Mouse (Mus musculus) cerebellum, postnatal 14 days (tissue): Measurements from ENCODE around the gene Eif2d.
A peak's percentile ranks its signal among the peaks of the same experiment; 100 is the strongest.

Experiments
- DNase-seq, 2 experiments: peaks; one replicate each; pipeline ENCODE4 v3.0.0; 2021; ENCODE audit warnings: mixed read lengths in 2 of 2

Gene Eif2d

DNA sequence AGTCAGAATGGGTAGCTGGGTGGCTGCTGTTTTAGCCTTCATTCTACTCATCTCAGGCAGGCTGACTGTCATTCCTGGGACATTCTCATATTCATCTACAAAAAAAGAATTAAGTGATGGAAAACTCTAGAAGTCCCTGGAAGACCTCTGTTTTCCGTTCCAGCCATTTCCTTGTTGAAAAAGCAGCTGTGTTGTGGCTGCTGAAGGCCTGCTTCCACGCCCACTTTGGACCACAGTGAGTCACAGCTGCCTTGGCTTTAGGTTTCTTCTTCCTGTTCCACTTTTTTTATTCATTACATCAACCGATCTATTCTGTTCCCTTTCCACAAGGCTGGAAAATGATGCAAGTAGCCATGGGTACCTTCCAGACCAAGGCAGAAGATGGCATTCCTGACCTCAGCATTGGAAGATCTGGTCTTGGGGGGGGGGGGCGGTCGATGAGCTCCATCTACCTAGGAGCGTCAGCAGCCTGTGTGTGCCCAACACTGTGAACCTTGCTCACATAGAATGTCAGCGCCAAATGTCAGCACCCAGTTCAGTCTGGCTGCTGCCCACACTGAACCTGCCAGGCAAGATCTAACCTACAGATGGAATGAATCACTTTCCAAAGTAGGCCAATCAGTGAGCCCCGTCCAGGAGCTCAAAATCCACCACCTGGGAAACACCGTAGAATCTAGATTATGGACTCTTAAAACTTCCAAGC is 31.4 kb downstream of the Eif2d start:
- DNase-seq: no peak

DNA sequence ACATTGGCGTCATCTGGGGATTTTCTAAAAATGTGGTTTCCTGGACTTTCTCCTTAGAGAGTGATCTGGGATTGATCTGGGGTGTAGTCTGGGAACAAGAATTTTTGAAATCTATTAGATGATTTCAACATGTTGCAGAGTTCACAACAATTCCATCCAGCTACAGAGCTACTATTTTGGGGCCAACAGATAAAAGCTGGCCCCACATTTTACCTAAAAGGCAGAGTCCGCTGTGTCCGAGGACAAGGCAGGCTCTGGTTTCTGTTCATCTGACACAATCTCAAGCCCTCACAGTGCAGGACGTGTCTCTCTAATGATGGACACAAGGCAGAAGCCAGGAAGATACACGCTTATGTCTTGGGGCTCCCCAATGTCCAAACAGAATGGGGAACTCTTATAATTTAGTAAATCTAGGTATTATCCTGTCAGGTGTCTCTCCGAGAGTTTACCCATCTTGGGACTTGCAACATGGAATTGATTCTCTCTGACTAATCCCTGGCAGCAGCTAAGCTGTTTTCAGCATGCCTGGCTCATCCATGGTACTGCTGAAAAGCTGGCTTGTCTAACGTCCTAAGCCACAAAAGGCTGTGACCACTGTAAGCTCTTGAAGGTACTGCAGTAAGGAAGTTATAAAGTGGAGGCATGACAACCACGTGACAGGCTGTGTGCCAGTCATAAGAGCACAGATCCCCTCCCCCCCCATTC is 32.1 kb downstream of the Eif2d start:
- DNase-seq: no peak

DNA sequence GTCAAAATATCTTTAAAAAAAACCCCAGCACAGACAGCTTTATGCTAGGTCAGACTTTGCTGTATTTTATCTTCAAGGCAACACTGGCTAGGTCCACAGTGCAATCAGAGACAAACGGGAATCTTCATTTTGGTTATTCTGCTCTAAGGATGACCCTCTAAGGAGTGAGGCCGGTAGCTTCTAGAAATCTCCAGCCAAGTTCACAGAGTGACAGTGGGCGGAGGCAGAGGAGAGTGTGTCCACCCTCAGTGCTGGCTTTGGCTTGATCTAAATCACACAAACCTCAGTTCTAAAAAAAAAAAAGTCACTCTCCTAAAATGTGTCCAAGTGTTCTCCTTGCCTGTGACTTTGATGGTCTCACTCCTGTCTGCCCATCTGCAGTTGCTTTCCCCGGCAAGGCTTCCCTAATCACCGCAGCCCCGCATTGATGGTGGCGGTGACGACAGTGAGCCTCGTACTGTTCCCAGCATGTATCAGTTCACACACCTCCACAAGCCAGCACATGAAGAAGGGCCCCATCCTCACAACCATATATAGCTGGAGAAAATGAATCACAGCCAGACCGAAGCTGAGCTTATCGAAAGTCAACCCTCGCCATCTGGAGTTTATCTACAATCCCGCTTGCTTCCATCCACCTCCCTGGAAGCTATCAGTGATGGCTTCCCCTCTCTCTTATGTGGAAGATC is 33.0 kb downstream of the Eif2d start:
- no peak for DNase-seq

DNA sequence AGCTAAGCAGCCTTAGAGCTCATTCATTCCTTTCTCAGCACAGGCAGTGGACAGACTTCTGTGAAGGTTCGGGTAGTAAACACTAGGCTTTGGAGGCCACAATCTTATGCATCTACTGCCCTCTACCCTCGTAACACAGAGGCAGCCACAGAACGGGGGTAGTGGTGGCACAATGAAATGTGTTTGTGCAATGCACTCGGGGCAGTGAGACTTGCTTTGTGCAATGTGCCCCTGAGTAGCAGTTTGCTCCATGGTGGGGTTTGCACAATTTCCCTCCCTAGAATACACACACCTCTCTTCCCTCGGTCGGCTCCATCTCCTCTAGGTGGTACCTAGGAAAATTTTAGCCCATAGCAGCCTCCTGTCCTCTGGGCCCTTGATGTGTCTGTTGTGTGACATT is 34.0 kb downstream of the Eif2d start:
- DNase-seq: no peak

DNA sequence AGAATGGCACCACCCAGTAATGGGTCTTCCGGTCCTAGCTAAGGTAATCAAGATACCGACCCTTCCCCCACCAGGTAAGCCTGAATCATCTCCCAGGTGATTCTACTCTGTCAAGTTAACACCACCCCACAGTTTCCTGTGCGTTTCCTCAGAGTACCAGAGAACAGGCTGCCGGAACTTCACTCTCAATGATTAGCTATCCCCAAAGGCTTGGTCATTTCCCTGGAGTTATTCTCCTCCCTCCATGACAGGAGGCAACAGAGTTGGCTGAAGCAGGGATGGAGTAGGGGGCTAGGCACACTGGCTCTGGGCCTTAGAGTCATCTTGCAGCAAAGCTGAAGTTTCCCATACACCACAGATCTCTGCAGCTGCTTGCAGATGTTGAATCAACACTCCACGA is 34.9 kb downstream of the Eif2d start:
- no peak for DNase-seq

DNA sequence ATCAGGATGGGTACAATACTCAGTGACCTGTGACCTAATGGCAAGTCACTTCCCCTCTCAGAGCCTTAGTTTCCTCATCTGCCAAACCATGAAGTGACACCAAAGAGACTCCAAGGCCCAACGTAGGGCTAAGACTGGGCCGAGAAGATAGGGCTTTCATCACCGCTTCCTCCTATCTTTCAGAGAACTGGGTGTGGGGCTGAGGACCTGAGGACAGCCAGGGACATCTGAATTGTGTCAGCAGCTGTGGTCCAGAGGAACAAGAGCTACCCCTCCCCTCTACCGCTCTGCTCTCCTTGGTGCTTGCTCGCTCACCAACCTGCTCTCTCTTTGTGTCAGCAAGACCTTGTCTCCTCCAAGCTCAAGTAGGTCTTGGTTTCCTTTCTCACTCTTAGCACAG is 35.7 kb downstream of the Eif2d start:
- DNase-seq: no peak

DNA sequence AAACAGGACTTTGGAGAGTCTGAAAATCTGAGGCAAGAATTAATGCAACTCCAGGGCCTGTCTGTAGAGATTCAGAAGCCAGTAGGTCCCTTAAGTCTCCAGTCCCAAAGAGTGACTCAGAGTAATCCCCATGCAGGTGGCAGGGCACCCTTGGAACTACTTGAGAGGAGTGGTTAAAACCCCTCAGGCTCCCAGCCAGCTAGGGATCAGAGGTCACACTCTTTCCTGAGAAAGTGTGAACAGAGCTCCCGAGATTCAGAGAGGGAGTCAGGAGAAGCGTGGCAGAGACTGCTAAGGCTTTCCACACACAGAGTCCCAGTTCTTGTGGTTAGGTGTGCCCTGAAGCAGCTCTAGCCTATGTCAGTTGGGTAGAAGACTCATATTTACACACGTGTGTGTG is 40.8 kb downstream of the Eif2d start:
- no peak for DNase-seq

DNA sequence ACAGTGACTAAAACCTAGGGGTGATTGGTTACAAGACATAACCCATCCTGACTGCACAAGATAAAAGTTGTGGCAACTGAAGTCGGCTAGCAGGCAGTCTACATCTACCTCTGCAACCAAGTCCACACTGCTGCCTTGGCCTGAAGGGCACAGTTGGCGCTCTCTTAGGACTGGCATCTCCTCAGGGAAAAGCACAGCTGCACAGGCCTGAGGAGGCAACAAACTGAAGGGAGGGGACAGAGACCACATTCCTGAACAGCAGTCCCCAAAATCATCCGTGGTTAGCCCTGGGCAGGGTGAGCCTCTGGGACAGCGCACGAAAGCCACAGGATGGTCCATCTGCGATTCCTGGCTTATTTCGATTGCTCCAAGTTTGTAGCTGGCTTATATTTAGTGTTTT is 42.7 kb downstream of the Eif2d start:
- DNase-seq: no peak

DNA sequence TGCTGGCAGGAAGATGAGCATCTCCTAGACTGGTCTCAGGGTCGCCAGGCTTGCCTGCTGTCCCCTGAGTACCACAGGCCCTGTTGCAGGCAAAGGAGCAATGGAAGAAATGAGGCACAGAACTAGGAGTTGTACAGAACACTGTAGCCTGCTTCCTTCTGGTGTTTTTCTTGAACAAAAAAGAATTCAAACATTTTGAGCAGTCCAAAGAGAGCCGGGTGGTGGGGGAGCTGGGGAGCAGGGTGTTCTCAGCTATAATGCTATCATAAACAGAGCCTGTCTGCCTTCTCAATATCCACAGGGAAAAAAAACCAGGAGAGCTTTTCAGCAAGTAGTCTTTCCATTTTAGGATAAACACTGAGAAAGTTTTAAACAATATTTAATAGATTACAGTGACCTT is 43.1 kb downstream of the Eif2d start:
- DNase-seq: no peak

DNA sequence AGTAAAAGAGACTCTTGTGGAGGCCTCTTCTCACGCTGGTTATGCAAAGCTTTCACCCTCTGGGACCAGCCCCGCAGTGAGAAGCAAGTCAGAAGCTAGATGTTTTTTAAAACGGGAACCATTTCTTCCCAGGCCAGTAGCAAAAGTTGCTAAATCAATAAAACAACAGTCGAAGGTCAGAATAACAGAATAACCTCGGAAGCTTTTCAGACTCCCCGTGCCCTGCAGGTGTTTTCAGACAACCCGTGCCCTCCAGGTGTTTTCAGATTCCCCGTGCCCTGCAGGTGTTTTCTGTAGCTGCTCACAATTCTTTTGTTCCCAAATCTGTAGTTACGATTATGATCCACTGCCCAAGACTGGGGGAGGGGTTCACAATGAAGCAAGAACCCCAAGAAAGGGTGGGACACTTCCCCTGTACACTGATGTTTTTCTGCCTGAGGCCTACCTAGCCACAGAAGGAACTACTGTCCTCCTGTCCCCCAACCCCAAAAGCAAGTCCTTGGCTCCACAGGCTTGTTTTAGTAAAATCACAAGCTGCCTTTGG is 45.5 kb downstream of the Eif2d start:
- DNase-seq: no peak

DNA sequence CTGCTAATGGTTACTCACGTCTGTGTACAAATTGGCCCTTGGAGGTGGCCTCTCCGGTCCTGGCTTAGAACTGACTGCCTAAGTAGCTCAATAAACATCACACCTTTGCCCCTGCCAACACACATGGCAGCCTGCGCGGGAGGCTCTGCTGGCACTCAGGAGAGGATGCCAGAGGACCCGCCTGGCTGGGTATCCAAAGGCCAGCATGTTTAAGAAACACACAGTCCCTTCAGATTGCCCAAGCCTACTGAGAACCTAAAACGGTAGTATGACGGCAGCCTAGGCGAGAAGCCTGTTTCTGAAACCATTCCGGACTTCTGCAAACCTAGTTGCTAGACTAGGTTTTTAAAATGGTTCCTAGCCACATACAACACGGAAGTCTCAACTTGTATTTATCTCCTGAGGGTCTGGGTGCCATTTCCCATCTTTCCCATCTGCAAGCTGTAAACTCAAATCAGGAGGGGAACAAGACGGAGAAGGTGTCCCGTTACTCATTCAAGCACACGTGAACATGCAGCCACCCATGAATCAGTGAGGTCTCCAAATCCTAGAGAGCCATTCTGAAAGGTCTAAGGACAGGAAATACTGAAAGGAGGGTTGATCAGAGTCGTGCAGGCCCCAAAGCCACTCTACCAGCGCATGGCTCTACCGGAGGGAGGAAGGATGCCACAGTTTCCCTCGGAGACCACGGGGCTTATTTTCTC is 46.3 kb downstream of the Eif2d start:
- DNase-seq: peak; percentile 72 to 78

DNA sequence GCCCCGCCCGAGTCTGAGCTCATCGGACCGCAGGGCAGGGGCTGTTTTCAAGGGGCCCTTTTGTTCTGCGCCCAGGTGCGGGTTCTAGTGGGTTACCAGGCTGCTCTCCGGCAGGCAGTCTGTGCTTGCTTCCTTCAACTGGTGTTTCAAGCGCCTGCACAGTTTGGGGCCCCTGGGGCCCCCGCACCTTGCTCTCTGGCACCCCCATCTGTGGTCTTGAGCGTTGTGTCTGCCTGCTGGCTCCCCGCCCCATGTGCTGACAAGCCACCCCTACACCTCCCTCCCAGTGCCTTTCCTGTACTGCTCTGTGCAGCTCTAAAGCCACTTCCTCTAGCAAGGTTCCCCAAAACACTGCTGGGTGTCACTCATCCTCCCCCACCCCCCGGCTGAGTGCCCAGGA is 47.0 kb downstream of the Eif2d start:
- DNase-seq: peak; percentile 33 to 53

DNA sequence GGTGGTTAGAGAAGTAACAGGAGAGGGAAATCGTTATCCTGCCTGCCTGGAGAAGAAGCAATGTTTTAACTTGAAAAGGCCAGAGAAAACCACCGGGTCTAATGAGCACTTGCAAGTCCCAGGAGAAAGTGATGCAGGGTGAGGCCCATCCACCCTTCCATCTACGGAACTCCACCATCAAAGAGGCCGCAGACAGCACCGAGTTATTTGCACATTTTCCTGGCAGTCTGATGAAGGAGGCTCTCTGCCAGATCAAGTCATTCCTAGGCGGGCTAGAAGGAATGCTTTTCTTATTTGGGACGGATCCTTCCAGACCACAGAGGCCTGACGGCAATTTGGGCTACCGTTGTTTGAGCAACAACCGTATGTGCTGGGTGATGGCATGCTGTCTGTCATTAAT is 47.6 kb downstream of the Eif2d start:
- peak; percentile 48 to 49 for DNase-seq

DNA sequence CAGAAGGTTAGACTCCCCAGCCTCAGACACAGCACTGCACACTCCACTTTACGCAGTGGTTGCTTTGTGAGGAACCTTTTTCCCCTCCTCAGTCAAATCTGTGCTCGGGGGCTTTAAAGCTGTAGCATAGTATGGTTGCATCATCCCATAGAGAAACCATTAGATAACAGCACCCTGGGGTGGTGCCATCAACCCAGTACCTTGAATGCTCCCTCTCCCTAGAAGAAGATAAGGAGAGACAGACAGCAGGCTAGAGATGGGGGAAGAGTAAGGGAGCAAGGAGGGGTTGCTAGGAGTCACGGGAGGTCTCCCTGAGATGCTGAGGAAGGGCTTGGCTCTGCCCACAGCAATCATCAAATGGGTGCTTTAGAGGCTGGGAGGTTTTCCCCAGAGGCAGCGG is 48.4 kb downstream of the Eif2d start:
- no peak for DNase-seq

DNA sequence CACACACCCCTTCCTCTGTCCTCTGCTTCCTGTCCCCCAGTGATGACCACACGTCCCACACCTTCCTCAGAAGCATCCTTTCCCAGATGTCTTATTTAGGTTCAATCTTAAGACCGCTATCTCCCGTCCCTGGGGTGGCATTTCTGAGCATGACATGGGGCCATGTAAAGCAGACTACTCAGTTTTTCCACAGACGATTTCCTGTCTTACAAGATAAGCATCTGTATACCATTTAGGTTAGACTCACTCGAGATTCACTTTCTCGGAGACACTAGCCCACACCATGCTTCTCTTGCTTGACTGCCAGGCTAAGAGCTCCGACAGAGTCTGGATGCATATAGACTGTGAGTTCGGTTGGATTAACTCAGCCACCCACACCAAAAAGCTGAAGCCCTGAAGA is 51.5 kb downstream of the Eif2d start:
- no peak for DNase-seq

DNA sequence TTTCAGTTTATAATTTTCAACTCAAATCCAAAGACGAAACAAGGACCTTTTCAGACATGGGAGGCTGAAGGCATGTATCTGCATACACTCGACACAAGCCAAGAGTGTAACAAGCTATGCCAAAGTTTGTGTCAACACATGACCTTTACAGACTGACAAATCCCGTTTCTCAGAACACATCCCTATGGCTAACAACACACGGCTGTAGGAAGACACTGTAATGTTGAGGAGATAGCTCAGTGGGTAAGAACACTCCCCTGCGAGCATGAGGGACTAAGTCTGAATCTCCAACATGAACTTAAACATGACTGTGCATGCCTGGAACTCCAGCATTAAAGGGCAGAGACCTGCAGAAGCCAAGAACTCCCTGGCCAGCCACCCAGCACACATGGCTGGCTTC is 53.4 kb downstream of the Eif2d start:
- no peak for DNase-seq

DNA sequence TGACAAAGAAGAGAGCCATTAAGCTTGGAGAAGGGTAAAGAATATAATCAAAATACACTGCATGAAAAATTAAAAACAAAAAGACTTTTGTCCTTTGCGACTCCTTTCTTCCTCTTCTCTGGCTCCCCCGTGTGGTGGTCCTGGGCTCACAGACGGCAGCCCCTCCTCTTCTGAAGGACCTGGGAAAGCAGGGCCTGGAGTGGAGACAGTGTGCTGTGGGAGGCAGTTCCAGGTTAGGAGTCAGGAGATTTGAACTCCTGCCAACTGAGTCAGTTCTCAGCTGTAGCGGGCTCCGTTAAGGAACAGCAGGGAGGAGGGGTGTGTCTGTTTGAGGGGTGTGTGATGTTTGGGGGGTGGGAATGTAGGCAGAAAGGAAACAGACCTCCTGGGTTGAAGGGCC is 54.5 kb downstream of the Eif2d start:
- DNase-seq: peak; percentile 76 to 91

DNA sequence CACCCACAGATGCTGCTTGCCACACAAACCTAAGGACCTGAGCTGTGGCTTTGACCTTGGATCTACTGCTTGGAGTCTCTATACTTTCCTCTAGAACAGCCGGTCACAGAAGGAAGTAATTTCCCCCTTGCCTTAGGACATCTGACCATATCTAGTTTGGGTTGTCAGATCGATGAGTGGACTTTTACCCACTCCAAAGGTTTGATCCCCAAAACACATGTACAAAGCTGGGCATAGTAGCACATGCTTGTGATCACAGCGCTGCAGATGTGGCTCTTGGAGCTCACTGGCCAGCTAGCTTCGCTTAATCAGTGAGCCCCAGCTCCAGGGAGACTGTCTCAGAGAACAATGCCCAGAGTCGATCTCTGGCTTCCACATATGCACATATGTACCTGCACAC is 55.1 kb downstream of the Eif2d start:
- DNase-seq: no peak

DNA sequence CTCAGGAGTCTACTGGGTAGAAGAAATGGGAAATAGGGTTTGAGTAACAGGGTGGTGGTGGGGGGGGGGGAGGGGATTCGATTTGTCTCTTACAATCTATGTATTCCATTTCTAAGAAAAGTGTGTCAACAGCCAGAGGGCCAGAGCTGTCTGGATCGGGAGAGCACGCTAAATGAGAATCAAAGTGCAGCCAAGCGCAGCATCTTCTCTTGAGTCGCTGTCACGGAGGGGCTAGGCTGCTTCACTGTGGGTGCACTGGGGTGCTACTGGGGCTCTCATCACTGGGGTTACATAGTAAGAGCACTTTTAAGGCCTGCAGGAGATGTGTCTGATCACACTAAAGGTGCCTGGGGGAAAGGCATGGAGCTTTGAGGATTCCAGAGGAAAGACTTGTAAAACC is 55.8 kb downstream of the Eif2d start:
- DNase-seq: no peak

DNA sequence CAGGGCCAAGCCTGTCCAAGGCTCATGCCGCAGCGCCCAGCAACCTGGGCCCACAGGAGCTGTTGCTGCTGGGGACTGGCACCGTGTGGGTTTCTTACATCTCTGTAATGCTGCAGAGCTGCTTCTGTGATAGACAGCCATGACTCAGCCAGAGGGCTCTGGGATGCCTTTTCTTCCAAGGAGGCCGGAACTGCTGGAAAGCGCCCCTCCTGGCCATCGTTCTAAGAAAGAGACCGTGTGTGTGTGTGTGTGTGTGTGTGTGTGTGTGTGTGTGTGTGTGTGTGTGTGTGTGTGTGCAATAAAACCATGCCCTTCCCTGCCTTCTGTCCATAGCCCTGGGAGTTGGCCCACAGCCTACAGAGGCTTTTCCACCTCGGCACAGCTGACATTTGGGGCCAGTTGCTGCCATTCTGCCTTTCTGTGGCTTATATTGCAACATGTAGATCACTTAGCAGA is 57.0 kb downstream of the Eif2d start:
- peak; percentile 78 to 91 for DNase-seq

DNA sequence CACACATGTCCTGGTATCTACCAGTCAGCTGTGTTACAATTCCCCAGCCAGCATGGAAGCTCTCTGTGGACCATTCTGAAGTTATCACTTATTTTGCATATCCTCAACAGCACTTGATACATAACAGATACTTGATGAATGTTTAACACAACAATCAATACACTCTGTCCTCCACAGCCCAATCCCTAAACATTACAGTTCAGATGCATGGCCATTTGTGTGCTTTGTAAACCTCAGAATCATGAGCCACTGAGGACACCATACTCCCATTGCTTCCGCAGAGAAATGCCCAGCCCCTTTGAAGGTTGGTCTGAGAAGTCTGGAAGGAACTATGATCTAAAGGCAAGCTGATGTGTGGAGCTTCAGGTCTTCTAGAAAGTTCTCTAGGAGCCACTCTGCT is 58.7 kb downstream of the Eif2d start:
- DNase-seq: no peak

DNA sequence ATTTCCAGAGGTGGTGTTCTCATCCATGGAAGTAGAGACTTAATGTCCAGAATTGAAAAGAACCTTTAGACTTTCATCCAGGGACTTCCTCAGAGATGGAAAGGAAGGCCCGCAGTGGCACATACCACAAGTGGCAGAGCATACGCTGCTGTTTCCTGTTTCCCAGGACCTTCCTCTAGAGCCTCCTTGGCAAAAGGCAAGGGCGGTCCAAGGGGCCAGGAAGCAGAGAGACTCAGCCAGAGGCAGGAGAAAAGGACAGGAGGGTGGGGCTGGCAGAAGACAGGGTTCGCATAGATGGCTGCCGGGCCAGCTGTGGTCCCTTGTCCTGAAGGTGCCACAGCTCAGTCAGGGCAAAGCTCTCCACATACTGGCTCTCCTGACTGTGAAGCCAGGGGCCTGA is 60.0 kb downstream of the Eif2d start:
- no peak for DNase-seq

DNA sequence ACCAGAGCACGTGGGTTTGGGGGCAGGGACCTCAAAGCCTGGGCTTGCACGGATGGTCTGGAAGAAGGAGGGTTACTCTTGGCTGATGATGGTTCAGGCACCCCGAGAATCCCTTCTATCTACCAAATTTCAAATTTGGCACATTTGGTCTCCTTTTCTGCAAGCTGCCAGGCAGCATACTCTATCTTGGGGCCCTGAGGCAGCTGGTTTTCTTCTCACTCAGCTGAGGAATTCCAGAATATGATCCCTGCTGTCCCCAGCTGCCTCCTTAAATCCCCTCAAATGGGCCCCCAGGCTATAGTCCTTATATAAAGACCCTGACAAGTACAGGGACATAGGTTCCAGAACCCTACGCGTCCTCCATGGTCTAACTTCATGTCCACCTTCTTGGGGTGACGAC is 60.4 kb downstream of the Eif2d start:
- DNase-seq: no peak
